Mouse (Mus musculus) liver, embryonic 14.5 days (tissue): ENCODE results near the gene Top1.

ENCODE experiments used
- CTCF ChIP-seq: IDR thresholded peaks from 2 replicates; pipeline ENCODE4 v1.5.1; 2016; ENCODE audit warnings: antibody characterized with exemption, low read depth, control low read depth
- EP300 ChIP-seq: IDR thresholded peaks from 2 replicates; pipeline ENCODE4 v1.6.1; 2016; ENCODE audit warnings: antibody characterized with exemption, low read depth

GRCm38 (mm10) chr2:160648097-160648496 is 2.4 kb downstream of the Top1 start:
- no peak for TF ChIP-seq CTCF
- 0 out of 2 replicates have a peak, but pooled peaks have one; percentile 15 for TF ChIP-seq EP300
